Mouse (Mus musculus): Measurements from ENCODE around the gene C130079G13Rik.
"Not testable (repeated sequence)": the region's sequence is repeated elsewhere in the genome, so short reads cannot be mapped to it uniquely, and the experiment has no call there.

C130079G13Rik gene

DNA sequence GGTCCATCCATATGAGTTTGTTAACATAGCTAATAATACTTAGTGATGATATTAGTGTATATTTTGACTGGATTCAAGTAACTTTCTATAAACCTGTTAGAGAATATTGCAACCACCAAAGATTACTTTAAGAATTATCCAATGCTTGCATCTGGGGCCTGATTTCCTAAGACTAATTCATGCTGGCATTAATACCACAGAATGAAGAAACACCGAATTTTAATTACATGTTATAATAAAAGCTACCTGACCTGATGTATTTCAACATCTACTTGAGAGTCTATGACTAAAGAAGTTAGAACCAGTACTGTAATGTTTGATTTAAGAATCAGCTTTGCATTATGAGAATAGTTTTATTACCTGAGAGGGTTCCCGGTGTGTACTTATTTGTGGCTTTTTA, at the start of gene C130079G13Rik:
TSS of gene C130079G13Rik (plus strand) at position 301 of the 400 bp plus-strand sequence.
- DNase-seq (ENCODE audit: inconsistent ontology term), result no peak

DNA sequence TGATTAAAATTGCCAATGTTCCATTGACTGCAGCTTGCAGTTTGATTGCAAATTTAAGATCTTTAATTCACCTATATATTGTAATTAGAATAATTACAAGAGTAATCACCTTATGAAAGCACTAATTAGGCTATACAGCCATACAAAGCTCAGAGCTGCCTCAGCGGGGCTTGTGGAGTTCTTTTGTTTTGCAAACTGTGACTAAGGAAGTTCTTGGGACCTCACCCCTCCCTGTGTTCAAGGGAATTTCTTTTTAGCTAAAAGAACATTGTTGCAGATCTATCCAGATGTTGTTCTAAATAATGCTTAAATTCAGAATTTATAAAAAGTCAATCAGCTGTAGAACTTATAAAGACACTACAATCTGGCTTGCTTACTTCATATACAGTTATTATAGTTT, 47.4 kb upstream of the C130079G13Rik start:
- DNase-seq (ENCODE audit: inconsistent ontology term), result not testable (repeated sequence)

DNA sequence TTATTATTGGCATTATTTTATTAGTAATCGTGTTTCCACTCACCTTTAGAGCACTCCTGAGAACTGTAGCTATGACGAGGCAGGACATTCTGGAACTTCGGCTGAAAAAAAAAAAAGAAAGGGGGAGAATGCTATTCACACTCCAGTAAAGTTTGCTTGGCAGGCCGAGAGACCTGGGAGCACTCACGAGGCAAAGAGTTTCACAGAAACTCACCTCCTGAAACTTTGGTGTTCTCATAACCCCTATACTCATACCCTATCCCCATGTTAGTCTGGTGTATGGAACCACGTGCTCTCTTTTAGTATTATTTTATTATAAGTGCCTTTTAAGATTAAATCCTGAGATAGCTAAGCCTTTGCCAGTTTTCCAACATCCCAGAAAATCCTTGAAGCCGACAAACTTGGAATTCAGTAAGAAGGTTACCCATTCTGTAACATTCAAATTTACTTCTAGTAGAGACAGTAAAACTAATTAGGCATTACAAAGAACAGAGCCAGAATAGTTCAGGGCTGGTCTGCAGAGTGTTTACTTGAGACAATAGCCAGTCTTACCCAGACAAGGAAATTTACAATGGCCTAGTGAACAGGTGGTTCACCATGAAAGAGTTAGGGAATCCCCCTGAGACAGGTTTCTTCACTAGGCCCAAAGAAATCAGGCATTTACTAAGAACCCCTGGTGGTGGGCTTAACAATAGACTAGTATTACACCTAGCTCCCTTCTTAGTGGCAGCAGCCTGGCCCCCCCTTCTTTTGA, 45.0 kb upstream of the C130079G13Rik start:
- not testable (repeated sequence) for DNase-seq (ENCODE audit: inconsistent ontology term)

DNA sequence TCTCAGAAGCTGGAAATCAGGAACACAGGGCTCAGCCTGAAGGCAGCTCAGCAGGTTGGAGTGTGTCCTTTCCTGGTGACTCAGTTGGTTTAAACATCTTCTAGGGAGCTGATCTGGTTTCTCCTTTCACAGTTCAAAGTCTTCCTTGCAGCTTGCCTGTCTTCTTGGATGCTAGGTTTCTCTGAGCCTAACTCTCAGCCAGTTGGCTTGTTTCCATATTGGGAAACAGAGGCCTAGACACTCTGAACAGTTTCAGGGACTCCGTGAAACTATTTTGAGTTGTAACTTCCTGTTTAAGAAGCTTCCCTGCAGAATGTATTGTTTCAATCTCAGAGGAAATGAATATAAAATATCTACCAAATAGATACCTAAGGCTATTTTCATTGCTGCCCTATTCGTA, 31.7 kb upstream of the C130079G13Rik start:
- DNase-seq (ENCODE audit: inconsistent ontology term), result no peak

DNA sequence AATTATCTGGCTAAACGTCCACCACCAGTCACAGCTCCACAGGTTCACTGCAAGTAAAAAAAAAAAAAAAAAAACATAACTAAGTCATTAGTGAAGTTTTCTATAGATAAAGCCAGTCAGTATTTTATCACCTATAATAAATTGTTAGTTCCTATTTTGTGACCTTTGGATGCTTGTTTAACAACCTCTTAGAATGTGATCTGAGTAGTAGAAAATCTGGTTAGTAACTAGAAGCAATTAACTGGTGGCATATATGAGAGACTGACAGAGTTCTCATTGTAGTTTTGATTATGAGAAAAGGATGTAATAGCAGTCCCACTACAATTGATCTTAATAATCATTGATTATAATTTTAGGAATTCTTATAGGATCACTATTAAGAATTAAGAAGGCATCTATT, 9.6 kb downstream of the C130079G13Rik start:
- no peak for DNase-seq (ENCODE audit: inconsistent ontology term)

DNA sequence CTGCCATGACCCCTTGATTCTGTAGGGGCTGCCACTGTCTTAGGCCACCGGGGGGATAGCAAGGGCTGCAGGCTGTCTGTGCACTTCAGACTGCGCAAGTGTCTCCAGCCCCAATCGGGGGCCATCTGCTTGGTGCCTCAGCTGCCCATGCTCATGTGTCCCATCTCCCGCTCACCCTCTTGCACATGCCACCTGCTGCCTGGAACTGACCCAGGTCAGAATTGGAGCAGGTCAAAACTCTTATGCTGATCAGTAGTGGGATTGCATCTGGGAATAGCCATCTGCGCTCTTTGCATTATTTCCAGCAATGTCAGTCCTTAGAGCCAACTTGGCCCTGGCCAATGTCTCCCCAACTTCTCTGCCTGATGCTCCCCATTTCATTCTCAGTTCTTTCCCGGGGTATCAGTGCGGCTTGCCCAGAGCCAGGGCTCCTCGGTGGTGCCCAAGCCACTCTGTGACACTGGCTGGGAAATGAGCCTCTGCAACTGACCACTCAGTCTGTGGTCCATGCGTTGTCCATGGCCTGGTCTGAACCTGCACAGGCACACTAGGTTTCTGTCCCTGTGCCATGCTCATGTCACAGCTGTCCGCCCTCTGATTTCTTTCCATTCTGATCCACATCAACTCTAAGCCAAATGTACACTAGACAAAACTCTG, 22.4 kb downstream of the C130079G13Rik start:
- no peak for DNase-seq (ENCODE audit: inconsistent ontology term)

DNA sequence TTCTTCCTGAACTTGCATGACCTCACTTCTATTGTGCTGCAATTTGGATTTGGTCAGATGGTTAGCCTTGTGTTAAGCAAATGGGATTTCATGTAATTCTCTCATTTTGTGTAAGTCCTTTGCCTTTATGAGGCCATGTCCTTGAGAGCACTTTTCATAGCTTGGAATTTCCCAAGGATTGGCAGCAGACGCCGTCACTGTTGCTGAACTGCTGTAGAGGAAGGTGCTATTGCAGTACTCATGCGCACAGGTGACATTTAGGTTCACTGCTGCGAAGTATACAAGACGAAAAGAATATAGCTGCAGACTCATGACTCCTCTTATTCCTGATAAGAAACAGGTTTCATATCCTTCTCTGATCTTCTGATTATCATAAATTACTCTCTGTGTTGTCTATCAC, 45.9 kb downstream of the C130079G13Rik start:
- no peak for DNase-seq (ENCODE audit: inconsistent ontology term)

DNA sequence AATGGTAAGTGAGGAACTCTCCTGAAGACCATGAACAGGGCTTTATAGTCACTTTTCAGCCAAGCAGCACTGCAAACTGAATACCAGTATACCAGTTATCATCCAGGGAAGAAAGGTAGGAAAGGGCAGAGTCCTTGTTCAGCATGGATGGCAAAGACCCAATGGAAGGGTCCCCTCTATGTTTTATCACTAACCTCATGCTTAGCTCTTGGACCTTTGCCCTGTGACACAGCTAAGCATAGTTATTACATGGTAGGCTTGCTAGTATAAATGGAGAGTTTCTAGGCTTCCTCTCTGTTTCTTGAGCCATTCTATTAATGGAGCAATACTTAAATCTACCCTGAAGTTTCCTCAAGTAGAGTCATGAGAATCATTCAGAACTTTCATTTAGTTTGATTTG, 49.6 kb downstream of the C130079G13Rik start:
- DNase-seq (ENCODE audit: inconsistent ontology term), result no peak
